Mouse (Mus musculus) naive thymus-derived CD4-positive, alpha-beta T cell, adult 5 months (primary cell): ENCODE results near the gene Cpa5. TPM values are rescaled to one million over a fixed set of nuclear protein-coding genes. Genes with fewer than 3 reads are reported as not detected.

Experiments used
- polyA plus RNA-seq: library from polyadenylated mRNA; unstranded; fragments of 100-300 nt; shearing (Covaris generic); gene quantifications from one replicate; pipeline ENCODE4 v1.2.1, GENCODE M21; 2017

Gene Cpa5
- polyA plus RNA-seq = not detected

GRCm38 (mm10) chr6:30610710-30611109 is at the start of gene Cpa5:
Gene Cpa5 (plus strand): TSS chr6:30611010.

GRCm38 (mm10) chr6:30568069-30568468 is 42.7 kb upstream of the Cpa5 start, which contains the start of gene Cpa4:
Gene Cpa4 (plus strand): TSS chr6:30568369.

GRCm38 (mm10) chr6:30638674-30639268 is 28.0 kb downstream of the Cpa5 start, which contains the start of gene Cpa1:
Gene Cpa1 (plus strand): TSS chr6:30639218.

Other genes with a start within 250 kb of the Cpa5 start
- 51.4 TPM for gene Zc3hc1, start 220.0 kb upstream of the Cpa5 start, polyA plus RNA-seq
- gene Klhdc10, start 209.1 kb upstream of the Cpa5 start, polyA plus RNA-seq = 18.6 TPM
- gene Tmem209, start 101.2 kb upstream of the Cpa5 start, polyA plus RNA-seq = 39.1 TPM
- not detected for gene Ssmem1, start 101.2 kb upstream of the Cpa5 start, polyA plus RNA-seq
- gene Cpa2, start 69.4 kb upstream of the Cpa5 start, polyA plus RNA-seq = not detected
- not detected for gene Cpa4, start 42.6 kb upstream of the Cpa5 start, polyA plus RNA-seq
- gene Cpa1, start 28.2 kb downstream of the Cpa5 start, polyA plus RNA-seq = not detected
- gene Cep41, start 82.7 kb downstream of the Cpa5 start, polyA plus RNA-seq = 6.2 TPM
- gene Mest, start 112.5 kb downstream of the Cpa5 start, polyA plus RNA-seq = not detected